14 mouse cellular contexts compared by ENCODE assay signal in genomic region chr8:47922816-47923215, GRCm38 (mm10).
"Had no signal": no experiment of that assay in that cellular context is flagged by ENCODE, and none has a peak within 500 bp of the region (broad histone marks: within the 10 kb centered on the region; RNA-seq: fewer than 3 reads in every experiment).

No protein-coding gene starts in this region.

- H3K27me3 ChIP-seq: liver, embryonic 13.5 days had no signal

- H3K4me3 ChIP-seq: layer of hippocampus, adult 2 months; liver, embryonic 13.5 days had no signal

- DNase-seq: kidney, adult 11 months; kidney, adult 9 months; kidney, postnatal 25 days; layer of hippocampus, adult 9-11 months; liver, embryonic 13.5 days; lung, adult 2 months; midbrain, embryonic 14.5 days; right cerebral cortex, postnatal 25 days; thymus, adult 18-20 months; thymus, postnatal 36 days had no signal

- H3K27ac ChIP-seq: kidney, postnatal 0 days; layer of hippocampus, adult 2 months; liver, embryonic 13.5 days had no signal

- H3K9ac ChIP-seq: liver, embryonic 13.5 days had no signal

- H3K9me3 ChIP-seq: liver, embryonic 13.5 days had no signal

- ATAC-seq: lung, postnatal 0 days had no signal

- H3K4me1 ChIP-seq: liver, embryonic 13.5 days had no signal

- H3K4me2 ChIP-seq: liver, embryonic 13.5 days; midbrain, embryonic 11.5 days had no signal
